In the genomic region with DNA sequence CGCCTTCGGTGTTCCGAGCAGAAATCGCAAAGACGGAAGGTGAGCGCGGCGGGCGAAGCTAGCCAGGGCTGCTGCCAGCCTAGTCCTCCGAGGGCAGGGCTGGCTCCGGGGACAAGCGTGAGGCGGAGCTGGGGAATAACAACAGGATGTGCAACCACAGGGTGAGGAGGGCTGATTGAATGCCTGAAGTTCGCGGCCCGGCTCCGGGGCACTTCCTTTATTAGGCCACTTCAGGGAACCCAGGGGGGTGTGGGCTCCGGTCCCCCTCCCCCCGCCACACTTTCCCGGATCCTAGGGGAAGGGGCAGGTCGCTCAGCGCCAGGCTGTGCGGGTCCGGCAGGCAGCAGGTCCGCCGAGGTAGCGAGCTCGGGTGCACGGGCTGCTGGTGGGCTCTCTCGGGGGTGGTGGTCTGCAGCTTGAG, we compare ENCODE assay signal across 7 mouse cellular contexts. TPM values are rescaled to one million over a fixed set of nuclear protein-coding genes. Genes with fewer than 3 reads are reported as not detected.
A peak's percentile ranks its signal among the peaks of the same experiment; 100 is the strongest.
DNase-seq lines count a peak whose midpoint lies in the region; ATAC-seq and TF ChIP-seq lines count a peak whose summit lies in the region.

No protein-coding gene starts in this region.

- peaks cover 11% of the 10 kb centered on the region for H3K4me1 ChIP-seq in neural tube, embryonic 11.5 days (ENCODE audit: control insufficient read depth, insufficient read depth, low read length)
- H3K4me1 ChIP-seq in embryonic fibroblast, embryonic 13.5 days (ENCODE audit: control insufficient read depth, insufficient read depth, low read length), result peaks cover 13% of the 10 kb centered on the region
- H3K4me1 ChIP-seq in limb, embryonic 11.5 days (ENCODE audit: control insufficient read depth, insufficient read depth, low read length), result peaks cover 16% of the 10 kb centered on the region; the same call in 1 of the 2 replicates

- no peaks in the 10 kb centered on the region for H3K36me3 ChIP-seq in neural tube, embryonic 11.5 days (ENCODE audit: control insufficient read depth, insufficient read depth, low read length)
- H3K36me3 ChIP-seq in limb, embryonic 11.5 days (ENCODE audit: control insufficient read depth, insufficient read depth, low read length), result peaks cover 2% of the 10 kb centered on the region; the same call in 1 of the 2 replicates

- peak overlapping the region; percentile 96 for H3K4me3 ChIP-seq in neural tube, embryonic 11.5 days (ENCODE audit: low read depth, low read length)
- peak overlapping the region; percentile 93 for H3K4me3 ChIP-seq in embryonic fibroblast, embryonic 13.5 days (ENCODE audit: insufficient read depth, low read length)
- peak overlapping the region; percentile 93 for H3K4me3 ChIP-seq in limb, embryonic 11.5 days (ENCODE audit: low read depth, low read length)

- 0% methylated on average over 26 of the region's 30 CpGs for WGBS in neural tube, embryonic 11.5 days
- under 1% methylated on average over 30 of the region's 30 CpGs for WGBS in limb, embryonic 11.5 days

- no peaks in the 10 kb centered on the region for H3K27me3 ChIP-seq in neural tube, embryonic 11.5 days (ENCODE audit: control insufficient read depth, insufficient read depth, low read length)
- H3K27me3 ChIP-seq in limb, embryonic 11.5 days (ENCODE audit: control insufficient read depth, insufficient read depth, low read length), result no peaks in the 10 kb centered on the region

- TF ChIP-seq CTCF in embryonic fibroblast, embryonic 13.5 days (IDR thresholded peaks at IDR 0.05; ENCODE audit: borderline replicate concordance, insufficient read depth, low read length), result no peak

- peak overlapping the region; percentile 68 for H3K4me2 ChIP-seq in neural tube, embryonic 11.5 days (ENCODE audit: low read depth)
- peak overlapping the region; percentile 83 for H3K4me2 ChIP-seq in limb, embryonic 11.5 days (ENCODE audit: low read depth, severe bottlenecking)

- no peak for TF ChIP-seq POLR2A in embryonic fibroblast, embryonic 13.5 days (IDR thresholded peaks at IDR 0.05; ENCODE audit: low read depth, low read length)

- no peaks in the 10 kb centered on the region for H3K9me3 ChIP-seq in neural tube, embryonic 11.5 days (ENCODE audit: control insufficient read depth, low read length)
- H3K9me3 ChIP-seq in limb, embryonic 11.5 days (ENCODE audit: control insufficient read depth, low read length), result no peaks in the 10 kb centered on the region

- H3K27ac ChIP-seq in neural tube, embryonic 11.5 days (ENCODE audit: low read depth, low read length), result peak overlapping the region; percentile 99
- H3K27ac ChIP-seq in embryonic fibroblast, embryonic 13.5 days (ENCODE audit: insufficient read depth, low read length), result peak overlapping the region; percentile 91
- peak overlapping the region; percentile 99 for H3K27ac ChIP-seq in limb, embryonic 11.5 days (replicated peaks; ENCODE audit: low read depth, low read length)

- peak; percentile 51 for ATAC-seq in neural tube, embryonic 11.5 days (ENCODE audit: insufficient read depth, low FRiP score, low TSS enrichment)
- ATAC-seq in limb, embryonic 11.5 days (ENCODE audit: insufficient number of reproducible peaks, low FRiP score, low TSS enrichment, low read depth), result peak; percentile 53
- ATAC-seq in monocyte, adult 5-6 weeks (replicated peaks; ENCODE audit: insufficient number of reproducible peaks, low FRiP score, low TSS enrichment, poor library complexity, severe bottlenecking), result peak; percentile 25; the same call in 1 of the 2 replicates

- peak overlapping the region; percentile 96 for H3K9ac ChIP-seq in neural tube, embryonic 11.5 days (ENCODE audit: low read length)
- peak overlapping the region; percentile 97 for H3K9ac ChIP-seq in limb, embryonic 11.5 days (ENCODE audit: low read length)

- DNase-seq in neural tube, embryonic 11.5 days (ENCODE audit: low spot score), result no peak
- no peak for DNase-seq in neural tube, embryonic 10.5 days (ENCODE audit: extremely low spot score, low spot score)
- DNase-seq in limb, embryonic 11.5 days (ENCODE audit: low spot score), result peak; percentile 81
- DNase-seq in urinary bladder, adult 2 months (ENCODE audit: low spot score), result no peak
- no peak for DNase-seq in layer of hippocampus, adult 9-11 months

RNA-seq across cellular contexts. Expression of gene Cited2, which starts 0.4 kb away (rescaled TPM):
- 82.2 and 88.4 TPM in 2 replicates for polyA plus RNA-seq in neural tube, embryonic 11.5 days (2014; fragmentation: Nextera tagmentation; extraction: Ambion mirVana)
- polyA plus RNA-seq in embryonic fibroblast, embryonic 13.5 days (2011; ENCODE audit: insufficient read length, low read depth, missing spikeins), result 57.1 and 90.2 TPM in 2 replicates
- polyA plus RNA-seq in limb, embryonic 11.5 days (2014; fragmentation: Nextera tagmentation; extraction: Ambion mirVana), result 70.7 and 73.1 TPM in 2 replicates
- 29.2 to 39.7 TPM (median 32.6 TPM) in 3 replicates for total RNA-seq in monocyte, adult 5-6 weeks (2017)
- 21.5 and 24.2 TPM in 2 replicates for polyA plus RNA-seq in urinary bladder, adult 2 months (2012; rRNA removed)
